Mouse (Mus musculus) liver (tissue): ENCODE data around the gene Ccl17.
A peak's percentile ranks its signal among the peaks of the same experiment; 100 is the strongest.
"Not testable (repeated sequence)": the region's sequence is repeated elsewhere in the genome, so short reads cannot be mapped to it uniquely, and the experiment has no call there.

Experiments
- DNase-seq: peaks from one replicate; pipeline ENCODE4 v3.0.0-alpha.2; 2020; ENCODE audit warnings: mixed read lengths

The Ccl17 gene

DNA sequence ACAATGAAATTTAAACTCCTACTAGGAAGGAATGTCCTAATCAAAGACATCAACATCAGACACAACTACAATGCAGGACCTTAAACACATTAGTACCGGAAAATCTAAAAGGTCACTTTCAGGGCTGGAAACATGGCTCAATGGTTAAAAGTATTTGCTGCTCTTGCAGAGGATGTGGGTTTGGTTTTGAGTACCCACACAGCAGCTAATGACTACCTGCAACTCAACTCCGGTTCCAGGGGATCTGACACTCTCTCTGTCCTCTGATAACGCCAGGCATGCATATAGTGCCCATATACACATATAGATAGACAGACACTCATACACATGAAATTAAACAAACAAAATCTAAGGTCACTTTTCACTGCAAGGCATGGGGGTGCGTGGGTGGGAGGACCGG is 16.0 kb downstream of the Ccl17 start:
- no peak for DNase-seq

DNA sequence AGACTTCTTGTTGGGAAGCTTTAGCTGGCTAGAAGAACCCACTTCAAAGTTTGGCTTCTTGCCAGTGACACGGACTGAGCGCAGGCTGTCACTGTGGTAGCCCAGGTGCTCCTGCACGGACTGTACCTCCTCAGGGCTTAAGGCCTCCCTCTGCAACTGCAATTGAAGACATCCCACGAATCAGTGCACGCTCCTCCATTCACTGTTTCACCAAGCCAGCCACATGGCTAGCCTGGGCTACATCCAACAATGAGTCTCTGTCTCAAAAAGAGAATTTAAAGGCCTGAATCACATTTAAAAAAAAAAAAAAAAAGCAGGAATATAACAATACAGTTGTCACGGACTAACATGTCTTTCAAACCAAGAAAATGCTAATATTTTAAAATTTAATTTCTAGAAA is 18.0 kb downstream of the Ccl17 start:
- no peak for DNase-seq

- DNase-seq: not testable (repeated sequence)
Observed at GRCm38 (mm10) chr8:94833901-94834405, 23.7 kb downstream of the Ccl17 start.

DNA sequence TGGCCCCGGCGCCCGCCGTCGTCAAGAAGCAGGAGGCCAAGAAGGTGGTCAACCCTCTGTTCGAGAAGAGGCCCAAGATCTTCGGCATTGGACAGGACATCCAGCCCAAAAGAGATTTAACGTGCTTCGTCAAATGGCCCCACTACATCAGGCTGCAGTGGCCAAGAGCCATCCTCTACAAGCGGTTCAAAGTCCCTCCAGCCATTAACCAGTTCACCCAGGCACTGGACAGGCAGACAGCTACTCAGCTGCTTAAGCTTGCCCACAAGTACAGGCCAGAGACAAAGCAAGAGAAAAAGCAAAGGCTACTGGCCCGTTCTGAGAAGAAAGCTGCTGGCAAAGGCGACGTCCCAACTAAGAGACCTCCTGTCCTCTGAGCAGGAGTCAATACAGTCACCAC is 25.5 kb downstream of the Ccl17 start:
- DNase-seq: not testable (repeated sequence)

DNA sequence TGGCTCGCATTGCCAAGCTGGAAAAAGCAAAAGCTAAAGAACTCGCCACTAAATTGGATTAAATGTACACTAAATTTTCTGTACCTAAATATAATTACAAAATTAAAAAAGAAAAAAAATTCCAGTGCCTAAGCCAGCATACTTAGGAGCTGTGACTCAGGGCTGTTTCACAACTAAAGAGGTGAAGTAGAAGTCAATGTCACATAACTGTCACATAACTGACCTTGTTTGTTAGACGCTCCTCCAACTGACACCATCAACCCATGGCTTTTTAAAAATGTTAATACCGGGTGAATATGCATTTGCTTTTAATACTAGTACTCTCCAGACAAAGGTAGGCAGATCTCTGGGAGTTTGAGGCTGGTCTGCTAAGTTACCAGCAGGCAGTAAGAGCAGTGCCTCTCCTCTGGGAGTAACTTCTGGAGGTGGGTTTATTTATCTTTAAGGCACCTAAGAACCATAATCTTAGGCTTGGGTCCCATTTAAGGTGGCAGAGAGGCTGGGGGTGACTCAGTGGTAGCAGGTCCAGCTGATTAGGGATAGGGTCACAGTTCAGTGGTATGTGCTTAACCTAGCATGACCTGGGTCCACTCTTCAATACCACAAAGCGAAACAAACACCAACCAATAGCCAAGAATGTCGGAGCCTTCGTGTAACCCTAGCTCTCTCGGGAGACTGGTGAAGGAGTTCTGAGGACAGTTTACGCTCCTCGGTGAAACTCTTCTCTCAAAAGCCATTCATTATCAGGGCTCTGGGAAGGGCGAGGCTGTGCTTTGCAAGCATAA is 26.4 kb downstream of the Ccl17 start:
- peak; percentile 35 for DNase-seq

DNA sequence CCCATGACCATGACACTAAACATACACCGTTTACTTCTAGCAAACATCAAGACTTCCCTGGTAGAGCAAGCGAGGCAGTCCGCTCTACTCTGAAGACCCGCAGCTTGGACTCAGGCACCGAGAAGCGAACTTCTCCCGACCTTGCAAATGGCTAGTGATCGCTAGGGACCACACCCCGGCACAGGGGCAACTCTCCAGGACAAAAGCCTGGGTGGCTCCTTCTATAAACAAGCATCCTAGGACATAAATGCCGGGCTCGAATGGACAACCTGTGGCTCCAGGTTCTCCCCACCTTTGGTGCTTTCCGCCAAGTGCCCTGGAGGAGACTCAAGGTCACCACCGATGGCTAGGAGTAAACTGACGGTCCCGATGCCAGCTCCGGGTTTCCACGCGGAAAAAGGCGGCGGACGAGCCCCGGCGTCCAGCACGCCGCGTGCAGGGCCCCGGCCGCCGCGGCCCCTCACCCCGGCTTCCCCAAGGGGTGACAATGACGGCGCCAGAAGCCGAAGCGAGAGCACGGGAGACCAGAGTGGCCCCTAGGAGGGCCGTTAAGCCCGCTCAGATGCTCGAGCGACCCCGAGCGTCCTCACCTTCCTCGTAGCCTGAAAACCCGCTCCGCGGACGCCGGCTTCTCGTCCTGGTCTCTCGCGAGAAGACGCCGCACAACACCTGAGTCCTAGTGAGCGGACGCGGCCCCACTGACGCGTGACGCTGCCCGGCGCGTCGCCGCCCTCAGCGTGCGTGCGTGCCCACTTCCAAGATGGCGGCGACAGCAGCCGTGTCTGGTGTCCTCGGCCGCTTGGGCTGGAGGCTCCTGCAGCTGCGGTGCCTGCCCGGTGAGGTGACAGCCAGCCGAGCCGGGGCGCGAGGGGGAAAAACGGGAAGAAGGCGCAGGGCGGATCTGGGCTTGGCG is 27.7 kb downstream of the Ccl17 start, which contains the start of the genes Coq9 and Ciapin1:
TSS of gene Coq9 (plus strand) at position 660 of the 913 bp plus-strand sequence.
TSS of gene Ciapin1 (minus strand) at position 697 of the 913 bp plus-strand sequence.
- peak; percentile 97 for DNase-seq

DNA sequence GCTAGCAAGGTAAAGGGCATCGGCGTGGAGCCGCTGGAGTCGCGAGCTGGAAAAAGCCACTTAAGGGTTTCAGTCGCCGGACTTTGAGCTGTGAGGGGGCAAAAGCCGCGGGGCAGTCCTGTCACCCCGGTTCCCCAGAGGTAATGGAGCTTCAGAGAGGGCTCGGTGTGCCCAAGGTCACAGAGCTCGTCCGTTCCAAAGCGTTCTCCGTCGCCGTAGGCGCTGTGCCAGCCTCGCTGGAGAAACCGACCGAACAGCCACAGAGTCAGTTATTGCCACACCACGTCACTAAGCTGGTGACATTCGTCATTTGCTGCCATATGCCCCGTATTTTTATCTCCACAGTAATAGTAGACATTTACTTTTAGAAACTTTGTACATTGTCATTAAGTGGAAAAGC is 28.3 kb downstream of the Ccl17 start:
- peak; percentile 75 for DNase-seq

GRCm38 (mm10) chr8:94841183-94841582 is 30.9 kb downstream of the Ccl17 start:
- DNase-seq: no peak

- no peak for DNase-seq
Observed at GRCm38 (mm10) chr8:94850049-94850448, 39.8 kb downstream of the Ccl17 start.

GRCm38 (mm10) chr8:94854761-94855160 is 44.5 kb downstream of the Ccl17 start:
- not testable (repeated sequence) for DNase-seq

- DNase-seq: no peak
Observed at GRCm38 (mm10) chr8:94857011-94857345, 46.7 kb downstream of the Ccl17 start.

DNA sequence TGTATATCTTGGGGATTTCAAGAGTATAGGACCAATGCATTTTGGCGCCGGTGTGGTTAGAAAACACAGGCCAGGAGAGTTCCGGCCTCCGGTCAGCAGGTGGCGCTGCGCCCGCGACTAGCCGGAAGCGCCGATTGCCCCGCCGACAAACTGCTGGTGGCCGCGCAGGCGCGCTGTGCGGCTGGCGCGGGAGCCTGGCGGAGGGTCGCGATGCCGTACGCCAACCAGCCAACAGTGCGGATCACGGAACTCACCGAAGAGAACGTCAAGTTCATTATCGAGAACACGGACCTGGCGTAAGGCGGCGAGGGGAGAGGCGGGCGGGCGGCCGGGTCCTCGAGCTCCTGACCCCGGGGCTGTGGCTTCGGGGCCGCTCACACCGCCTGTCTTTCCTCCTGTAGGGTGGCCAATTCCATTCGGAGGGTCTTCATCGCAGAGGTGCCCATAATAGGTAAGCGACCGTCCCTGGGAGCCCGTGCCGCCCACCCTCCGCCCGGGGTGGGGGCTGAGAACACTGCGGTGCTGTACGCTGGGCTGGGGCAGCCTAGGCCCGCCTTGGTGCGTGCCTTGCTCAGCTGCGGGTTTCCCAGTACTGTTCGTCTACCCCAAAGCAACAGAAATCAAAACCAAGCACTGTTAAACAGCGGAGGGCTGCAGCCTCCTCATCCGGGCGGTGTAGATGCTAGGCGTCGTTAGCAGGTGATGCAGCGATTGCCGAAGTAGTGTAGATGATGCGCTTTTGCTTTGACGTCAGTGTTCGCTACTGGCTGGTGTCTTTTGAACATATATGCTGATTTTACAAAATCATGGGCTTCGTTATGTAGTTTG is 47.3 kb downstream of the Ccl17 start, which contains the start of gene Polr2c:
TSS of gene Polr2c (plus strand) at position 105 of the 828 bp plus-strand sequence.
- DNase-seq: peak; percentile 92

- DNase-seq: peak; percentile 82
Observed at GRCm38 (mm10) chr8:94861352-94861910, 51.2 kb downstream of the Ccl17 start.
